Mouse (Mus musculus) kidney, adult 2 months (tissue): Measurements from ENCODE around the gene Tespa1. TPM values are rescaled to one million over a fixed set of nuclear protein-coding genes. Genes with fewer than 3 reads are reported as not detected.

Experiments used
- DNase-seq: peaks from one replicate; pipeline ENCODE4 v3.0.0; 2021
- H3K27ac ChIP-seq: fragments of 200-500 bp; 2 replicates; pipeline ENCODE4 v1.5.1; 2012; ENCODE audit warnings: low read depth, low read length, control low read depth, inconsistent platforms; ENCODE audit not compliant: insufficient read depth
- H3K27me3 ChIP-seq: fragments of 200-500 bp; replicated peaks from 2 replicates; pipeline ENCODE4 v1.6.1; 2012; ENCODE audit warnings: mild to moderate bottlenecking, moderate library complexity, low read length, inconsistent platforms; ENCODE audit not compliant: control insufficient read depth, insufficient read depth
- H3K36me3 ChIP-seq: fragments of 200-500 bp; 2 replicates; pipeline ENCODE4 v1.6.1; 2012; ENCODE audit warnings: mild to moderate bottlenecking, moderate library complexity, low read length, inconsistent platforms; ENCODE audit not compliant: control insufficient read depth, insufficient read depth
- H3K4me1 ChIP-seq: fragments of 200-500 bp; 2 replicates; pipeline ENCODE4 v1.6.1; 2011; ENCODE audit warnings: low read length; ENCODE audit not compliant: control insufficient read depth, insufficient read depth
- H3K4me3 ChIP-seq: fragments of 200-500 bp; 2 replicates; pipeline ENCODE4 v1.5.1; 2011; ENCODE audit warnings: mild to moderate bottlenecking, low read depth, low read length, control low read depth; ENCODE audit not compliant: insufficient read depth
- CTCF ChIP-seq: fragments of 200-500 bp; conservative IDR thresholded peaks from 2 replicates; pipeline ENCODE4 v1.5.1; 2011; ENCODE audit warnings: low read depth, mild to moderate bottlenecking, control low read depth, low read length, moderate library complexity, mixed read lengths; ENCODE audit not compliant: insufficient read depth, insufficient read length
- POLR2A ChIP-seq: fragments of 200-500 bp; IDR thresholded peaks from one replicate; pipeline ENCODE4 v1.6.1; 2011; ENCODE audit warnings: low read depth, low read length, control low read depth
- WGBS: fragments of 180-500 bp; shearing (Covaris S2); methylation state at CpG from one replicate; pipeline ENCODE4 v1.1.7; 2018; 5-methylcytosine and 5-hydroxymethylcytosine counted together
- polyA plus RNA-seq: library from polyadenylated mRNA; depleted of rRNA; stranded (reverse); fragments of >200 nt; gene quantifications from 2 replicates; pipeline ENCODE4 v1.2.3, GENCODE M21; 2012

Tespa1 gene
- polyA plus RNA-seq, 1 experiment: 0.72 TPM

- Histone ChIP-seq H3K27me3 (no peaks in the 10 kb centered on the region), H3K4me3 (no peak overlapping the region), H3K27ac (no peak overlapping the region), H3K36me3 (no peaks in the 10 kb centered on the region), H3K4me1 (no peaks in the 10 kb centered on the region)
- 93% methylated on average over 1 of the region's 1 CpGs for WGBS
- TF ChIP-seq CTCF (no peak), POLR2A (no peak)
- no peak for DNase-seq
These were observed 21.4 kb downstream of the Tespa1 start for GRCm38 (mm10) chr10:130344056-130344455.

GRCm38 (mm10) chr10:130363438-130364164 lies 40.9 kb downstream of the Tespa1 start:
- H3K27ac ChIP-seq: no peak overlapping the region
- H3K4me3 ChIP-seq: no peak overlapping the region
- no peaks in the 10 kb centered on the region for H3K27me3 ChIP-seq
- H3K4me1 ChIP-seq: no peaks in the 10 kb centered on the region
- 50% methylated on average over 2 of the region's 2 CpGs for WGBS
- no peaks in the 10 kb centered on the region for H3K36me3 ChIP-seq
- TF ChIP-seq CTCF: 0 out of 2 replicates have a peak, but pooled peaks have one; percentile 17
- no peak for TF ChIP-seq POLR2A
- peak; percentile 9 for DNase-seq

- H3K27me3 ChIP-seq: no peaks in the 10 kb centered on the region
- no peak overlapping the region for H3K27ac ChIP-seq
- no peaks in the 10 kb centered on the region for H3K36me3 ChIP-seq
- DNase-seq: no peak
- TF ChIP-seq POLR2A (no peak), CTCF (no peak)
- no peaks in the 10 kb centered on the region for H3K4me1 ChIP-seq
- H3K4me3 ChIP-seq: no peak overlapping the region
These were observed 42.1 kb downstream of the Tespa1 start for GRCm38 (mm10) chr10:130364766-130365165.

GRCm38 (mm10) chr10:130368384-130368783 lies 45.7 kb downstream of the Tespa1 start:
- H3K36me3 ChIP-seq: no peaks in the 10 kb centered on the region
- no peaks in the 10 kb centered on the region for H3K4me1 ChIP-seq
- no peak for DNase-seq
- H3K27me3 ChIP-seq: no peaks in the 10 kb centered on the region
- no peak overlapping the region for H3K4me3 ChIP-seq
- H3K27ac ChIP-seq: no peak overlapping the region
- no peak for TF ChIP-seq POLR2A
- no peak for TF ChIP-seq CTCF

DNA sequence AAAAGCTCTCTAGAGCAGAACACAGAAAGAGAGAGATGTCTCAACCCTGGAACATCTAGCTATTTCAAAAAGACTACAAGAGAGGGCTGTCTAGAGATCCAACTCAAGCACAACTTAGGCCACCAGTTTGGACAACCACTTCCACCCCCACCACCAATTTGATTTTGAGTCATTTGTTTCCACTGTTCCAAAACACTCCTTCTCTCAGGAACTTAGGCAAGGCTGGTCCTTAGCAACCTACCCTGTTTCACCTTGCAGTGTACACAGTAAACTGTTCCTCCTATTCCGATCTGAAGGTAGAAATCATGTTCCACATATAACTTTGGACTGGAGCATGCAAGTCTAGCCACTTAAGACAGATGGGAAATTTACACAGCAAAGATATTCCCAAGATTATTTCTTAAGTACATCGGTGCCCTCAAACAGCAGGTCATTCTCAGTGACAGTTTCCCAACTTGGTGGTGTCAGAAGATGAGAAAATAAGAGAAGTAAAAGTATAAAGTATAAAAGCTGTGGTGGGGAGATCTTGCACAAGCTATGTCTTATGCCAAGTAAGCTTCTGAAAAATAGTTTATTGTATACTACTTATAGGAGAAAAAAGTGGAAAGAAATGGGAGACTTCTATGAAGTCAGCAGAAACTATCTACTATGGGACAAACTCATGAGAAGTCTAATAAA lies 47.5 kb downstream of the Tespa1 start:
- 84% methylated on average over 2 of the region's 2 CpGs for WGBS
- no peak for DNase-seq
- H3K36me3 ChIP-seq: no peaks in the 10 kb centered on the region
- H3K4me3 ChIP-seq: no peak overlapping the region
- H3K27me3 ChIP-seq: no peaks in the 10 kb centered on the region
- no peaks in the 10 kb centered on the region for H3K4me1 ChIP-seq
- no peak for TF ChIP-seq POLR2A
- no peak for TF ChIP-seq CTCF
- no peak overlapping the region for H3K27ac ChIP-seq

- no peak overlapping the region for H3K4me3 ChIP-seq
- DNase-seq: no peak
- no peaks in the 10 kb centered on the region for H3K27me3 ChIP-seq
- H3K4me1 ChIP-seq: no peaks in the 10 kb centered on the region
- WGBS: 52% methylated on average over 1 of the region's 1 CpGs
- H3K36me3 ChIP-seq: no peaks in the 10 kb centered on the region
- TF ChIP-seq CTCF (no peak), POLR2A (no peak)
- no peak overlapping the region for H3K27ac ChIP-seq
These were observed 49.0 kb downstream of the Tespa1 start for GRCm38 (mm10) chr10:130371644-130372043.

- H3K4me1 ChIP-seq: no peaks in the 10 kb centered on the region
- H3K27ac ChIP-seq: no peak overlapping the region
- TF ChIP-seq POLR2A (no peak), CTCF (no peak)
- no peak overlapping the region for H3K4me3 ChIP-seq
- no peaks in the 10 kb centered on the region for H3K36me3 ChIP-seq
- 84% methylated on average over 2 of the region's 2 CpGs for WGBS
- no peaks in the 10 kb centered on the region for H3K27me3 ChIP-seq
- DNase-seq: no peak
These were observed 50.0 kb downstream of the Tespa1 start for GRCm38 (mm10) chr10:130372491-130373173.
